Mouse (Mus musculus) bone marrow, adult 2 months (tissue): ENCODE results near the gene Sema3b. TPM values are rescaled to one million over a fixed set of nuclear protein-coding genes. Genes with fewer than 3 reads are reported as not detected.

Experiments
- H3K27ac ChIP-seq: fragments of 200-500 bp; 2 replicates; pipeline ENCODE4 v1.5.1; 2012; ENCODE audit warnings: low read depth, mild to moderate bottlenecking, control low read depth, inconsistent platforms, low read length; ENCODE audit not compliant: control insufficient read depth, poor library complexity, insufficient read depth
- H3K4me1 ChIP-seq: fragments of 200-500 bp; 2 replicates; pipeline ENCODE4 v1.6.1; 2011; ENCODE audit warnings: low read length; ENCODE audit not compliant: control insufficient read depth, insufficient read depth
- H3K4me3 ChIP-seq: fragments of 200-500 bp; replicated peaks from 2 replicates; pipeline ENCODE3; 2011; ENCODE audit warnings: mild to moderate bottlenecking, low read depth, low read length, control low read depth; ENCODE audit not compliant: control insufficient read depth
- CTCF ChIP-seq: fragments of 200-500 bp; IDR thresholded peaks from 2 replicates; pipeline ENCODE4 v1.5.1; 2011; ENCODE audit warnings: low read length, control low read depth; ENCODE audit not compliant: control insufficient read depth, insufficient read depth
- POLR2A ChIP-seq: fragments of 200-500 bp; IDR thresholded peaks from 2 replicates; pipeline ENCODE4 v1.6.1; 2011; ENCODE audit warnings: low read depth, mild to moderate bottlenecking, control low read depth, low read length, borderline replicate concordance; ENCODE audit not compliant: control insufficient read depth
- WGBS: fragments of 180-500 bp; shearing (Covaris S2); methylation state at CpG from one replicate; pipeline ENCODE4 v1.1.7; 2018; 5-methylcytosine and 5-hydroxymethylcytosine counted together
- polyA plus RNA-seq: library from polyadenylated mRNA; stranded (reverse); fragments of >200 nt; gene quantifications from 2 replicates; pipeline ENCODE4 v1.2.4, GENCODE M21; 2011; ENCODE audit warnings: low replicate concordance; ENCODE audit not compliant: missing spikeins, insufficient read depth, insufficient read length

The Sema3b gene
- polyA plus RNA-seq, 1 experiment, result not detected

DNA sequence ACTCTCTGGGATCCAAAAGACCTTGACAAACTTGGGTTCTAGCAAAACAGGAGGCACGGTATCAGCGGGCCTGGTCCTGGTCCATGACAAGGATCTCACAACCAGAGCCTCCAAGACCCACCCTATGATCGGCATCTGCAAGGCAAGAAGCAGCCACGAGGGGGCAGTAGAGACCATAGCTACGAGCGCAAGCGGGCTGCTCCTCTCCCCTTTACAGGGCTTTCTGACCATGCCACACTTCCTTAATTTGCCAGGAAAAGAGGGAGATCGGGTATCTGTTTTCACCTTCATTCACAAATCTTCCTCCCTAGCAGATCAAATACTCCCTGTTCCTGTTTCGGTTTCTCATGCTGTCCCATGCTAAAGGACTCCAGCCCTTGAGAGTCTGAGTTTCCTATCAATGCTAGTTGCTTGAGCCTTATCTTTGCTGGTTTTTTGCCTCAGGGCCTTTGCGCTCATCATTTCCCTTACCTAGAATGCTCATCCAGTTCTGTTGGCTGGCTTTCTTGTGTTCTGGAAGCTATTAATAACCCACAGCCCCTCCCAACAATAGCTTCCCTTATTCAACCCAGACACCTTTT is 6.9 kb downstream of the Sema3b start:
- peaks cover 2% of the 10 kb centered on the region; the same call in 1 of the 2 replicates for H3K4me1 ChIP-seq
- 3% methylated on average over 10 of the region's 10 CpGs for WGBS
- H3K4me3 ChIP-seq, result no peak overlapping the region
- no peak overlapping the region for H3K27ac ChIP-seq
- TF ChIP-seq POLR2A (no peak), CTCF (peak; percentile 99)

DNA sequence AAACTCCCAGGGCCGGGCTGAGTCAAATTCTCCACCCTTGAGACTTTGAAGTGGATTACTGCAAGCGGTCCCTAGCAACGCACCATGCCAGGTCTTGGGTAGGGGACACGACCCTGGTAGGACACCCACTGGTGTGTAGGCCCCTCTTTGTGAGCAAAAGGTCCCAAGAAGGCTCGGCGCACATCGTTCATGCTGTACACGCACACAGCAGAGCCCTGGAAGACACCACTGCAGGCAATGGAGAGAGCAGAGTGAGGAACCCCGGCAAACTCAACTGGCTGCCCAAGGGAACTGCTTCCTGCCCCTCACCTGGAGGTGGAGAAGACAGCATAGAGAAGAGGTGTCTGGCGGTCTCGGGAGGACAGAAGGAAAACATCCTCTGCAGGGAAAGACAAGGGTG is 7.8 kb downstream of the Sema3b start:
- WGBS, result 77% methylated on average over 11 of the region's 11 CpGs
- Histone ChIP-seq H3K27ac (no peak overlapping the region), H3K4me3 (no peak overlapping the region), H3K4me1 (peaks cover 2% of the 10 kb centered on the region; the same call in 1 of the 2 replicates)
- TF ChIP-seq CTCF, result no peak
- TF ChIP-seq POLR2A, result no peak

DNA sequence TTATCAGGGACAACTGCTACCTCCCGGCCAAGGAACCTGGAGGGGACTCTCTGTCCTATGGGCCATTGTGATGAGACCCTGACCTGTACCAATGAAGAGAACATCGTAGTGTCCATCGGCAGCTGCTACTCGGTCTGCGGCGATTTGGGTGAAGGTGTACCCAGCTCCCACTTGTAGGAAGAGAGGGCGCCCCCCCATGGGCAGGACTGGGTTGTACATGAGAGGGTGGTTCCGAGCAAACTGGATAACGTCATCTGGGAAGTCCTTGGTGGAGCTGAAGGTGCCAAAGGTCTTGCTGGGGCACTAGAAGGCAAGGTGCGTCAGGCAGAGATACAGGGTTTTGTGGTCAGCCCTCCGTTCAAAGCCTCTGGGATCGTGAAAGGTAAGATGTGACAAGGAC is 8.3 kb downstream of the Sema3b start:
- 65% methylated on average over 12 of the region's 12 CpGs for WGBS
- no peak overlapping the region for H3K4me3 ChIP-seq
- TF ChIP-seq POLR2A (no peak), CTCF (peak; percentile 19; the same call in 1 of the 2 replicates)
- H3K4me1 ChIP-seq, result peaks cover 2% of the 10 kb centered on the region; the same call in 1 of the 2 replicates
- no peak overlapping the region for H3K27ac ChIP-seq

GRCm38 (mm10) chr9:107599842-107600241 is 9.2 kb downstream of the Sema3b start:
- no peak overlapping the region for H3K27ac ChIP-seq
- WGBS, result 88% methylated on average over 14 of the region's 14 CpGs
- no peak overlapping the region for H3K4me3 ChIP-seq
- H3K4me1 ChIP-seq, result peaks cover 2% of the 10 kb centered on the region; the same call in 1 of the 2 replicates
- TF ChIP-seq POLR2A (no peak), CTCF (no peak)

- Histone ChIP-seq H3K4me1 (peaks cover 2% of the 10 kb centered on the region; the same call in 1 of the 2 replicates), H3K4me3 (no peak overlapping the region), H3K27ac (no peak overlapping the region)
- 89% methylated on average over 9 of the region's 9 CpGs for WGBS
- no peak for TF ChIP-seq CTCF
- TF ChIP-seq POLR2A, result no peak
Observed at GRCm38 (mm10) chr9:107599433-107599832, 9.6 kb downstream of the Sema3b start.

DNA sequence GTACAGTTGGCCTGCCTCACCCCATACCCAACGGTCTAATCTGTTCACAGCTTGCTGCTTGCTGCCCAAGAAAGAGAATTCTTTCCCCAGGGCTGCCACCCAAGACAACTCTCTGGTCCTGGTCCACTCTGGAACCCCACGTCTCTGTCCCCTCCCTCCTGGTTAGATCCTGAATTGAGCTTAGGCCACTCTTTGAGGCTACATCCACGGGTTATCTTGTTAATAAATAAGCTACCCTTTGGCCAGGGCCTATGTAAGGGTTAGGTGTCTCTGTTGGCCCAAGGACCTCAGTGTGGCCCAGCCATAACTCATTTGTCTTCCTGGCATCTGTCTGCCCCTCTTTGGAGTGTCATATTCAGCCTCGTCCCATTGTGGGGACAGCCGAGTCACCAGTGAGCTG is 10.6 kb downstream of the Sema3b start:
- no peak for TF ChIP-seq POLR2A
- no peak for TF ChIP-seq CTCF
- Histone ChIP-seq H3K4me3 (no peak overlapping the region), H3K4me1 (peaks cover 4% of the 10 kb centered on the region; the same call in 1 of the 2 replicates), H3K27ac (no peak overlapping the region)
- WGBS, result 80% methylated on average over 5 of the region's 5 CpGs

- TF ChIP-seq POLR2A, result no peak
- no peak for TF ChIP-seq CTCF
- no peak overlapping the region for H3K27ac ChIP-seq
- WGBS, result 87% methylated on average over 11 of the region's 11 CpGs
- no peak overlapping the region for H3K4me3 ChIP-seq
- peaks cover 4% of the 10 kb centered on the region; the same call in 1 of the 2 replicates for H3K4me1 ChIP-seq
Observed at GRCm38 (mm10) chr9:107596619-107597569, 12.1 kb downstream of the Sema3b start.
